Mouse (Mus musculus) hematopoietic stem cell, adult 5-6 weeks (primary cell): ENCODE measurements around the gene Dhdh. TPM values are rescaled to one million over a fixed set of nuclear protein-coding genes. Genes with fewer than 3 reads are reported as not detected.
A peak's percentile ranks its signal among the peaks of the same experiment; 100 is the strongest.
"Not testable (repeated sequence)": the region's sequence is repeated elsewhere in the genome, so short reads cannot be mapped to it uniquely, and the experiment has no call there.

ENCODE experiments used
- ATAC-seq, 2 experiments: fragments of 125-278 bp in 1 of 2; replicated peaks in 1 of 2; 2 replicates each; pipeline ENCODE4 v1.8.0; 2016 to 2017; ENCODE audit warnings: inconsistent platforms in 2 of 2, mild to moderate bottlenecking in 2 of 2, moderate number of reproducible peaks in 2 of 2, low read depth in 1 of 2, moderate TSS enrichment in 1 of 2; ENCODE audit not compliant: low FRiP score in 2 of 2, poor library complexity in 2 of 2, severe bottlenecking in 2 of 2, insufficient read depth in 1 of 2, low TSS enrichment in 1 of 2
- total RNA-seq: library from RNA; stranded (forward); fragments of 172-1452, 232-1000 nt; gene quantifications from 2 replicates; pipeline ENCODE4 v1.2.3, GENCODE M21; 2017

Dhdh gene
- total RNA-seq, 1 experiment from 2014 or later = 21.6 TPM

DNA sequence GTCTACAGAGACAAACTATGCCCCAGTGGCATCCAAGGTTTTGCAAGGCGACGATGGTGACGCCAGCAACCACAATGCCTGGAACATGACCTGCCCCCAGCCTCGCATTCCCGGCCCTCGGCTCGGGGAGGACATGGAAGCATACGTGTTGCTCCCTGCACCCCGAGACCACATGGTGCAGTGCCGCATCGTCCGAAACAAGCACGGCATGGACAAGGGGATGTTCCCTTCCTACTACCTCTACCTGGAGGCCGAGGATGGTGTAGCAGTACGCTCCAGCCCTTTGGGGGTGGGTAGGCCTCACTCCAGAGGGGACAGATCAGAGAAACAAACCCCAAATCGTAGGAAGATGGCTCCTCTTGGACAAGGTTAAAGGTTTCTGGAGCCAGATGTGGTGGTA, 30.0 kb upstream of the Dhdh start:
- no peak for ATAC-seq

DNA sequence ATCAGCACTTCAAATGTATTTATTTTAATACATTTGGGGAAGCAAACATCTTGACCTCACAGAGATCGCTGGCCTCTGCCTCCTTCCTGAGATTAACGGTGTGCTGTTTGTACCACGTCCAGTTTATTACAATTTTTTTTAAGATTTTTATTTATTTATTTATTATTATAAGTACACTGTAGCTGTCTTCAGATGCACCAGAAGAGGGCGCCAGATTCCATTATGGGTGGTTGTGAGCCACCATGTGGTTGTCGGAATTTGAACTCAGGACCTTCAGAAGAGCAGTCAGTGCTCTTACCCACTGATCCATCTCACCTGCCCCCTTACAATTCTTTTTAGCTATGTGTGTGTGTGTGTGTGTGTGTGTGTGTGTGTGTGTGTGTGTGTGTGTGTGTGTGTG, 28.2 kb upstream of the Dhdh start:
- not testable (repeated sequence) for ATAC-seq

DNA sequence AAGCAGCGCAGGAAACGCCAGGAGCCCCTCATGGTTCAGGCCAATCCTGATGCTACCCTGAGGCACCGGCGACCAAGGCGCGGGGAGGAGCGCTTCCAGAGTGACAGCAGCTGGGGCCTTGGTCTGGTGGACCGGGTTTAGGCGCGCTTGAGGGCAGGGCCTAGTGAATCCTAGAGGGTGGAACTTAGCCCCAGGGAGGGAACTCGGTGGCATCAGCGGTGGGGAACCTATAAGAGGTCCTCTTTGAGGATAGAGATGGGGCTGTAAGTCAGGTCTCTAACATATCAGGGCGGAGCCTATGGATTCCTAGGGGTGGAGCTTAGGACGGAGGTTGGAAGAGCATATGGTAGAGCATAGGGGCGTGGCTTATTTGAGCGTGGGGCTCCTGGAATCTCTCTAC, 26.8 kb upstream of the Dhdh start:
- no peak for ATAC-seq

DNA sequence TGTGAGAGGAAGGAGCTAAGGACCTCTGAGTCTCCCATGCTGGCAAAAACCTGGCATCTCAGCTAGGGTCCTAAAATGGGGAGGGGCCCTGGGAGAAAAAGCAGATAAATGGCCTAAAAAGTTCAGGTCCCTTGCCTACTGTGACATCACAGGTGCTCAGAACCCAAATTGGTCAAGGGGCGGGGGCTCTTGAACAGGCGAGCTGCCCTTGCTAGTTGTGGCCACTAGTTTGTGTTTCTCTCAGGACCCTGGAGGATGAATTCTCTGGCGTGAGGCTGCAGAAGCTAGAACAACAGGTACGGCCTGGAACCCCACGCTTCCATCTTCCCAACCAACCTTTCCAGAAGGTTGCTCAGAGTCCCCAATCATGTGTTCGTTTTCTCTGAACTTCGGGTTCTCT, 25.8 kb upstream of the Dhdh start:
- ATAC-seq = no peak

DNA sequence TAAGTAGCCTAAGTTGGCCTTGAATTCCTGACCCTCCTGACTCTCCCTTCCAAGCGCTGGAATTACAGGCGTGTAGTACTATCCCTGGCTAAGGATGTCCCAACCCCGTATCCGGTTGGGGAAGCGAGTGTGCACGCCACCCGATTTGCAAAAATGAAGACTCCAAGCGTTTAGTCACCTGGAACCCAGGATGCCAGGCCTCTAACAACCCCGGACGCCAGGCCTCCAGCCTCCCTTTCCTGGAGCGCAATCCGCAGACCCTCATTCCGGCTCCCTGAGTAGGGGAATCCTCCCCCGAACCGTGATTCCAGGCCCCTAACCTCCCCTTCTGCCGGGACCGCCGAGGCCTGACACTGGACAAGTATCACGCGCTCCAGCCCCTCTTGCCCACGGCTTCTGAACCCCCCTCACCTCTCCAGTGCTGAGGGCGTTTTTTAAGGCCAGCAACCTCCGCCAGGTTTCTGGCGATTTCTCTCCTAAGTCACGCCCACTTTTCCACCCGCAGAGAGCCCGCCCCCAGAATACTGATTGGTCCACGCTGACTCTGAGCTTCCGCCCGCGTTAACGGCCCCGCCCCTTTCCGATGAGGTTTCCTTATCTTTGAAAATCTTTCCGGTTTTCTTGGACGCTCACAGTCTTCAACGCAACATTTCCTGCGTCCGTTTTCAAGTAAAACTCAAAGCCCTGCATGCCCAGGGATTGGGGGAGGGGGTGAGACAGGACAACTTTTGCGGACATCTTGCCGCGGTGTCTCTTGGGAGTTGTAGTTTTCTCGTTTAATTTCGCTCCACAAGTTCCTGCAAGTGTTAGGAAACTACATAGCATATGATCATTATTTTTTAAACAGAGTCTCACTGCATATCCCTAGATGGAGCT, 21.5 kb upstream of the Dhdh start, which contains the start of gene Nucb1:
TSS of gene Nucb1 (minus strand) at position 495 of the 876 bp plus-strand sequence.
- peak; percentile 84 to 93 for ATAC-seq

DNA sequence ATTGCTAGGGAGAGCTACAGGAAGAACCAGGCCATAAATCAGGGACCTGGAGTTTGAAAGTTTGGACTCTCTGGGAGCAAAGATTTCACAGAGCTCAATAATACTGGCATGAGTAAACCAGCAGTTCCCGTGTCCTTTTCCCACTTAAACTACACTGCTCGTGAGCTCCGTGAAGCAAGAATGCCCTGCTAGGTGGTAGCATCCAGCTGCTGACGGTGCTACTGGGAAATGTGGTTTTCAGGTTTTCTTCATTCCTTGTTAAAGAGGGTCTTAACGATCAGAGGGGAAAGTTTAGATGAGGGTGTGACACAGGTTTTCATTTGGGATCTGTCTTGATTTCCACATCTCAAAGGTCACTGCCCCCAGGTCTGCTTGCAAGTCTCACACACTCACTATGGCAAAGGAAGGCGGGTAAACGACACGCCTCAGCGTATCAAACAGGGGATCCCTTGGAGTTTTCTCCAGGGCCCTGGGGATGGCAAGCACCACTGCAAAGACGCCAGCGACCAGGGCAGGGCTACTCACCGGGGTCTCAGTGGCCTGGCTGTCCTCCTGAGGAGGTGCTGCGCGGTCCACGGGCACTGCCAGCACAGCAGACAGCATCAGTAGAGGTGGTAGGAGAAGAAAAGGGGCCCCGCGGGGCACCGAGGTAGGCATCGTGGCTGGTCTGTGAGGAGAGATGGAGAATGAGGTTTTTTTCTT, 20.7 kb upstream of the Dhdh start:
- peak in 1 of 2 experiments; percentile 26; a peak in 2 of 4 replicates for ATAC-seq

DNA sequence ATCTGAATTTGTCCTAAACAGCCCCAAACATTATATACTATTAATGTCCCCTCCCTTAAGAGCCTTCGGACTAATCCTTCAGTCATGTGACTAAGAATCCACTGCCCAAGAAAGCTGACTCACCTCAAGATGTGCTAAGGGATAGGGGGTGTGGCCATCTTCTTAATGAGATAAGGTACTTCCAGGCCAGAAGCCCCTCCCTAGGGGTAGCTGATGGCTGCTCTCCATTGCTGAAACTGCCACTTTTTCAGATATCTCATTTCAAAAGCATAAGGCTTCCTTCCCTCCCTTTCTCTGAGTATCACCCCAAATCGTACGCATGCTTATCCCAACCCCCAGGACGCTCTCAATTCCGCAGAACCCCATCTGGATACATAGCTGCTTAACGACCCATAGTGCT, 20.0 kb upstream of the Dhdh start:
- no peak; a peak in 1 of 4 replicates for ATAC-seq

DNA sequence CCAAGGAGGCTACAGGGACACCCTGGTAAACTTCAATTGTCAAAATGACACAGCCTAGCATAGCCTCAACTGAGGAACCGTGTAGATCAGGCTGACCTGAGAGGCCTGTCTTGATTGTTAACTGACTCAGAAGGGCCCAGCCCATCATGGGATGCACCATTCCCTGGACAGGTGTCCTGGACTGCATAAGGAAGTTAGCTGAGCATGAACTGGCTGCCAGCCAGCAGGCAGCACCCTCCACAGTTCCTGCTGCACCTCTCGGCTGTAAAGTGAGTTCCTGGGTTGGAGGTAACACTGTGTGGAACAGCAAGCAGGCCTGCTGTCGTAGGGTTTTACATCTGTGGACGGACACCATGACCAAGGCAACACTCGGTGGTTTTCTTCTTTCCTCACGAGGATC, 19.0 kb upstream of the Dhdh start:
- no peak for ATAC-seq

DNA sequence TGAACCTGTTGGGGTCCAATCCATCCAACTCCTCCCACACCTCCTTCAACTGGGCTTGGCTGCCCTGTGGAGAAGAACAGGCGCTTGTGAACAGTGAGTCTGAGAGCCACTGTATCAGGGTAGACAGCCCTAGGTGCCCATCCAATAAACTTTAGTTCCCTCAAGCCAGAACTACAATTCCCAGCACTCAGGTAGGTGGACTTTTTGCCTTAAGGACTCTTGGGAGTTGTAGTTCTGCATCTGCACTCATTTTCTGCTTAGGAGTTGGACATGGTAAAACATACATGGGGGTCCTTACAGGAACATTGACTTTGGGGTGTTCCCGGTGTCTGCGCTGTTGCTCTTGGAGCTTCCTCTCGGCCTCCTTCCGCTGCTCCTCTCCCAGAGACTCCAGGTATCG, 9.8 kb upstream of the Dhdh start:
- no peak for ATAC-seq

DNA sequence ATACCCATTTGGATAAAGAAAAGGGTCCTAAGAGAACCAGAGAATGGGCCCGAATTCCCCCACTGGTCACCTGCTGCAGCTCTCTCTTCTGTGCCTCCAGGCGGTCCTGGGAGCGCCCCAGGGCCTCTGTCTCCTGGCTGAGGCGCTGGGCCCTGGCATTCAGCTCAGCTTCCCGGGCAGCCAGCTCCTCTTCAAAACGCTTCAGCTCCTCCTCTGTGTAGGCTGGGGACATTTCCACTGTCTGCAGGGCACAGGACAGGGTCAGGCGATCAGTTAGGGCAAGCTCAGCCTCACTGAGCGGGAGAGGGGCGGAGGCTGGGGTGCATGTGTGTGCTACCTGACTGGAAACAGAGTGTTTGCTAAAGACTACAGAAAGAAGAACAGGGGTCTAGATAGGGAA, 5.9 kb upstream of the Dhdh start:
- no peak for ATAC-seq

DNA sequence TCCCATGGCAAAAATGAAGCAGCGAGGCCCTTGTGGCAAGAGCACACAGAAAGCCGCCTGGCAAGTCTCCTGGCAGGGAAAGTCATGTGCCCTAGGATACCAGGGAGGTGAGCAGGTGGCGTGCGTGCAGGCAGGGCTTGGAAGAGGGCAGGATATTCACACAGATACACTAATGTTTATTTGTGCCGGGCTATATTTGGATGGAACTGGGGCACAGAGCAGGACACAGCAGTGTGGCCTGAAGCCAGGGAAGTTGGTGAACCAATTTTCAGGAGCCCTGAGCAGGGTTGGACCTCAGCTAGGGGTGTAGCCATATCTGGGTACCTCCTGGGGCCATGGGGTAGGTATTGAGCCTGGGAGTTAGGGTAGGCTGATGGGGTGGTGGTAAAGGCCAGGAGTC, 4.3 kb upstream of the Dhdh start:
- no peak for ATAC-seq

DNA sequence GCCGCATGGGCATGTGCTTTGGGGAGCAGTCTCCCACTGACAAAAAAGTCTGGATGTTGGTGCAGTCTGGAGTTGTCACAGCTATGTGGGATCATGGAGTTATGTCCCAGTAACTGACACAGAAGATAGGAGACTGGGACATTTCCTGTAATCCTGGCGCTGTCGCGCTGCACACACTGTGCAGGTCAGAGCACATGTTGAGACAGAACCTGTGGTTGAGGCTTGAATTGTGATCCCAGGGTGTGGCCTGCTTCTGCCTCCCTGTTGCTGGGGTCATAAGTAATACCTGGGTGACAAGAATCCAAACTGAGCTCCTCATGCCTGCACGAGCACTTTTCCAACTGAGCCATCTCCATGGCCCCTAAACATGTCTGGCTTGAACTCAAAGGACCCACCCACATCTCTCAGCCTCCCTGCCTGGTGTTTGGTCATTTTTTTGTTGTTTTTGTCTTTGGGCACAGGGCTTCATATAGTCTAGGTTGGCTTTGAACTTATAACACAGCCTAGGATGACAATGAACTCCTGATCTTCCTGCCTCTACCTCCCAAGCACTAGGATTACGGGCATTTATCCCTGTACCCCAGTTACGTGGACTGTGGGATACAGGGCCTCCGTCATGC, 3.7 kb upstream of the Dhdh start:
- ATAC-seq = no peak

DNA sequence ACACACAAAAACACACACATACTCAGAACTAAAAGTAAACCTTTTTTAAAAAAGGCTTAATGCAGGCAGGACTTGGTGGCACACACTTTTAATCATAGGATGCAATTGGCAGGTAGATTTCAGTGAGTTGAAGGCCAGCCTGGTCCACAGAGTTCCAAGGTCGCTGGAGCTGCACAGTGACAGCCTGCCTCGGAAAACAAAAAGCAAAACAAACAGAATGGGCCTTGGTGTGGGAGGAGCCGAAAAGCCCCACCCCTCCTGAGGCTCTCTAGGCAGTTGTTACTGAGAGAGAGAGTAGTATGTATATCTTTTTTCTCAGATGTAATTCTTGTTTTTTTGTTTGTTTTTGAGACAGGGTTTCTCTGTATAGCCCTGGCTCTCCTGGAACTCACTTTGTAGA, 2.7 kb upstream of the Dhdh start:
- peak in 1 of 2 experiments; percentile 48; a peak in 1 of 4 replicates for ATAC-seq

DNA sequence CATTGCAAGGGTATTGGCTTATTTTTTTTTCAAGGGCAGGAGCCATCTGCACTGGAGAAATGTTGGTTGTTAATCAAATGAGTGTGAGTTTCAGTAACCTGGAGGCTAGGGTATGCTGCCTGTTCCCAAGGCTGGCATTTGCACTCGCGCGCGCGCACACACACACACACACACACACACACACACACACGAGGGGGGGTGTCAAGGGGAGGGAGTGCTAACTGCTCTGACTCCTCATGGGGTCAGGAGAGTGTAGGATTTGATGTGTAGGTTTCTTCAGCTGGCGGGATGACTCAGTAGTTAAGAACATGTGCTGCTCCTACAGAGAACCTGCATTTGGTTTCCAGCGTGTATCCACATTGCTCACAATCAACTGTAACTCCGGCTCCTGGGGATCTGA, 2.2 kb upstream of the Dhdh start:
- ATAC-seq = no peak

DNA sequence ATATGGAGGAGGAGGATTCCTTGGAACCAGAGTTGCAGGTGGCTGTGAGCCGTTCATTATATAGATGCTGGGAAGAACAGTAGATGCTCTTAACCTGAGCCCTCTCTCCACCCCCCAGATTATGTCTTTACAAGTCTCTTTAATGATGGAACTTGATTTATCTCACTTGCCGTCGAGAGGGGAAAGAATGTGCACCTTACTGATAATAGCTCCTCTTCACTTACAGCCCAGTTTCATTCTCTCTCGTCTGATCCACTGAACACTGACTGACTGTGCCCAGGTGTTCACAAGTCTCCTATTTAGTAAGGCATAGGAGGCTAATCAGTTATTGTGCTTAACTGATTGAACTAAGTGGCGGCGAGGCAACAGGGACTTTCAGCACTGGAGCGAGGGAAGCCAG, 973 bp upstream of the Dhdh start:
- ATAC-seq = no peak

DNA sequence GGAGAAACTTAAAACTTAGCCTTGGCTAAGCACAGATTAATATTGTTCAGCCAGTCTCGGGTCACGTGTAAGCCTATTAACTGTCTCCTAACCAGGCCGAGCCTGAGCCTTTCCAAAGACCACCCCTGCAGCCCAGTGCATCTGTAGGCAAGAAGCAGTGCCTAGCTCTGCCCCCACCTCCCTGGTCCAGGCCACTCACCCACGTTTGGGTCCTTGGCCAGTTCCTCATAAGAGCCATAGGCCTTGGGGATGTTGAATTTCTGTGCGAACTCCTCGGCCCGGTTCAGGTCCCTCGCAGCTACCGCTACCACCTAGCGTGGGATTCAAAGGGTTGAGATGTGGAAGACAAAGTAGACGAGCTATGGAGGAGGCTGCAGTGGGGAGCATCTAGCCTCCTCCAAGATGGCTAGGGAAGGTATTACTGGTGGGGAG, 728 bp downstream of the Dhdh start:
- 0 out of 4 replicates have a peak, but pooled peaks of 1 of the 2 experiments have one; percentile 2 for ATAC-seq

DNA sequence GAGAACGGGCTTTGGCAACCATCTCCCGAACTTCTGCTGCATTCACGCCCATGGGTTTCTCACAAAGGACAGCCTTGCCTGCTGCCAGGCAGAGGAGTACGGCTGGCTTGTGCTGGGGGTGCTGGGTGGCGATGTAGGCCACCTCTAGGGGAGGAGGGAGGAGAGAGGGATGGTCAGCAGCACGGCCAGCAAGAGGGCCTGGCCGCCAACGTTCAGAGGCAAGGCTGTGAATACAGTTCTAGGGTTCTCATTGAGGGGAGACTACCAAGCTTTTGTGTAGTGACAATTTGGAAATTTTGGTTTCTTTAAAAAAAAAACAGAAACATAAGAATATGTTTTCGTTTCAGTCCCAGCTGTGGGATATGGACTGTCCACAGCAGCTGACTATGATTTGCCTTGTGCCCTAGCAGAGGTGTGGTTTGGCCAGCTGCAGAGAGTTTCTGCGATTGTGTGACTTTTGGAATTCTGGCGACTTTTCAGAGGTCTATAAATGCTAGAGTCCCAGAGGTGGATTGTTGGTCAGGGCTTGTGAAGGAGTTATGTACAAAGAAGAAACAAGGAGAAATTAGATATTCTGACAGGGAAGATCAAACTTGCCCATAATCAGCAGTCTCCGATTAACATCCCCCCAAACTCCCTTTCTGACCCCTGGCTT, 1.7 kb downstream of the Dhdh start, which contains the start of gene Gm45808:
TSS of gene Gm45808 (minus strand) at position 51 of the 655 bp plus-strand sequence.
- no peak for ATAC-seq
